Mouse (Mus musculus) liver, postnatal 0 days (tissue): ENCODE measurements at regions not wholly inside any gene's neighbourhood (a gene's known extent, or its start where the extent isn't known, plus 50 kb on each side); places are given as distances from the start of the nearest gene placed in this dataset.

ENCODE experiments used
- CTCF ChIP-seq: sonication (generic); IDR thresholded peaks from 2 replicates; pipeline ENCODE4 v1.5.1; 2016; ENCODE audit warnings: antibody characterized with exemption, low read depth
- EP300 ChIP-seq: IDR thresholded peaks from 2 replicates; pipeline ENCODE4 v1.6.1; 2016; ENCODE audit warnings: antibody characterized with exemption, low read depth, mild to moderate bottlenecking

DNA sequence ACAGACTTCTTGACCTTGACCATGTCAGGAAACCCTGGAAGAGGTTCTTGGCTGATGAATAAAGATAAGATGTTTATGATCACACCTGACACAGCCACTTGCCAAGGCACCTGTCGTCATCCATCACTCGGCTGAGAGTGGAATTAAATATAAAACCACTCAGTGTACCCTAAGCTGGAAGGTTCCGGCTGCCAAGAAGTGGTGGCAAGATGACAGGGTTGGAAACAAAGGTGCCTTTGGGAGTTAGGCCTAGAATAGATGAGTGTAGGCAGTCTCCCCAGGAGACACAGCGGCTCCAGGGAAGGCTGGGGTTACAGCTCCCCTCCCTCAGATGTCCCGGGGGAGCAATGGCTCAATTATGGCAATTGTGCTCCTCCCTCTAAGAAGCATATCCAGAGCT lies 157.0 kb downstream of the Rsl24d1 start:
- TF ChIP-seq CTCF, result no peak
- no peak for TF ChIP-seq EP300
